Comparison of ENCODE assay signal across 9 mouse cellular contexts in the genomic region with DNA sequence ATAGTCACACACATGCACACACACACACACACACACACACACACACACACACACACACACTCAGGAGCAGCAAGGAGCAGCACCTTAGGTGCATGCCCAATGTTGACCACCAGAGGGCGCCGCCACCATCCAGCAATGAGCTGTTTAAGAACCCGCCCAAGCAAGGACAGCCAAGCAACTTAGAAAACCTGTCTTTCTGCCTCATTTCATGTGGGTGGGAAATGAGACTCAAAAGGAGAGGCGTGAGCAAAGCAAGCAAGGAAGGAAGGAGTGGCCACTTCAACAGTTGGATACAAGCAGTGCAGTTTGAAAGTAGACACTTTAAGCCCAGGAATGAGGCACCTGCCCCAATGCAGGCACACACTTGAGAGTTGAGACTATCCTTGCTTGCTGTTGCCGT.
A peak's percentile ranks its signal among the peaks of the same experiment; 100 is the strongest.
DNase-seq lines count a peak whose midpoint lies in the region; ATAC-seq and TF ChIP-seq lines count a peak whose summit lies in the region.
"Had no signal": no experiment of that assay in that cellular context is flagged by ENCODE, and none has a peak within 500 bp of the region (broad histone marks: within the 10 kb centered on the region; RNA-seq: fewer than 3 reads in every experiment).

No protein-coding gene starts in this region.

- no peak overlapping the region for H3K27ac ChIP-seq in embryonic facial prominence, embryonic 11.5 days (replicated peaks; ENCODE audit: low read depth, low read length)
- H3K27ac ChIP-seq in heart, postnatal 0 days (ENCODE audit: low read depth), result no peak overlapping the region
- H3K27ac ChIP-seq: midbrain, embryonic 12.5 days had no signal

- no peak overlapping the region for H3K4me2 ChIP-seq in embryonic facial prominence, embryonic 11.5 days (ENCODE audit: low read depth, low read length)
- no peak overlapping the region for H3K4me2 ChIP-seq in heart, postnatal 0 days (ENCODE audit: low read depth, low read length)
- H3K4me2 ChIP-seq: midbrain, embryonic 12.5 days had no signal

- peak; percentile 83 for DNase-seq in ES-CJ7 (ENCODE audit: low read depth, low spot score)
- DNase-seq in adrenal gland, postnatal 10 days, result peak; percentile 90
- peak; percentile 85 for DNase-seq in embryonic facial prominence, embryonic 11.5 days (ENCODE audit: low spot score)
- DNase-seq in heart, postnatal 0 days (ENCODE audit: low spot score), result peak; percentile 60
- peak; percentile 52 to 79 for DNase-seq in layer of hippocampus, adult 8-10 months (ENCODE audit: low spot score in 2 of 2)
- peak; percentile 85 for DNase-seq in lung, postnatal 14 days
- peak; percentile 17 to 72 for DNase-seq in spleen, adult 18-20 months

- no peak for TF ChIP-seq EP300 in heart, postnatal 0 days (IDR thresholded peaks at IDR 0.05; ENCODE audit: low read depth)

- no peaks in the 10 kb centered on the region for H3K9me3 ChIP-seq in embryonic facial prominence, embryonic 11.5 days (replicated peaks; ENCODE audit: control insufficient read depth, low read length)
- 0 out of 2 replicates have a peak, but pooled peaks cover 2% of the 10 kb centered on the region for H3K9me3 ChIP-seq in heart, postnatal 0 days (replicated peaks; ENCODE audit: control insufficient read depth, low read length)

- H3K4me3 ChIP-seq in embryonic facial prominence, embryonic 11.5 days (ENCODE audit: low read depth, low read length), result no peak overlapping the region
- H3K4me3 ChIP-seq in heart, postnatal 0 days (ENCODE audit: low read depth, low read length), result no peak overlapping the region
- H3K4me3 ChIP-seq: midbrain, embryonic 12.5 days had no signal

- 17% methylated on average over 5 of the region's 5 CpGs for WGBS in embryonic facial prominence, embryonic 11.5 days
- WGBS in heart, postnatal 0 days, result 16% methylated on average over 5 of the region's 5 CpGs

- H3K27me3 ChIP-seq in embryonic facial prominence, embryonic 11.5 days (ENCODE audit: control insufficient read depth, insufficient read depth, low read length), result no peaks in the 10 kb centered on the region
- H3K27me3 ChIP-seq in heart, postnatal 0 days (ENCODE audit: control insufficient read depth, insufficient read depth, low read length), result no peaks in the 10 kb centered on the region
- H3K27me3 ChIP-seq: midbrain, embryonic 12.5 days had no signal

- no peak for ATAC-seq in embryonic facial prominence, embryonic 11.5 days (replicated peaks; ENCODE audit: insufficient number of reproducible peaks, low FRiP score, low TSS enrichment, low read depth)
- peak; percentile 57; the same call in 1 of the 2 replicates for ATAC-seq in heart, postnatal 0 days (ENCODE audit: insufficient read depth, low read depth)
- ATAC-seq in inflammation-experienced regulatory T-cells, adult 6 months, result no peak

- H3K36me3 ChIP-seq in embryonic facial prominence, embryonic 11.5 days (replicated peaks; ENCODE audit: control insufficient read depth, insufficient read depth, low read depth, low read length), result no peaks in the 10 kb centered on the region
- H3K36me3 ChIP-seq in heart, postnatal 0 days (replicated peaks; ENCODE audit: control insufficient read depth, insufficient read depth, low read length), result no peaks in the 10 kb centered on the region
- H3K36me3 ChIP-seq: midbrain, embryonic 12.5 days had no signal

- no peaks in the 10 kb centered on the region for H3K4me1 ChIP-seq in embryonic facial prominence, embryonic 11.5 days (ENCODE audit: control insufficient read depth, insufficient read depth, low read length)
- no peaks in the 10 kb centered on the region for H3K4me1 ChIP-seq in heart, postnatal 0 days (ENCODE audit: control insufficient read depth, insufficient read depth)

- no peak overlapping the region for H3K9ac ChIP-seq in embryonic facial prominence, embryonic 11.5 days (replicated peaks; ENCODE audit: low read length)
- no peak overlapping the region for H3K9ac ChIP-seq in heart, postnatal 0 days (replicated peaks; ENCODE audit: low read depth, low read length)
- H3K9ac ChIP-seq: midbrain, embryonic 12.5 days had no signal

- TF ChIP-seq CTCF in heart, postnatal 0 days (IDR thresholded peaks at IDR 0.05; ENCODE audit: low read depth), result peak; percentile 97
